Mouse (Mus musculus): ENCODE results near the gene Pcbp4. TPM values are rescaled to one million over a fixed set of nuclear protein-coding genes. Genes with fewer than 3 reads are reported as not detected.

The Pcbp4 gene
- total RNA-seq, 2 experiments from 2014 or later, result 161 to 166 TPM

Other genes with a start within 250 kb of the Pcbp4 start
- gene Tlr9, start 230.7 kb upstream of the Pcbp4 start, total RNA-seq (2021), result 1 to 10 TPM; 1.1 to 1.2 TPM
- gene Alas1, start 204.6 kb upstream of the Pcbp4 start, total RNA-seq (2021), result 100 to 1,000 TPM; 135 to 144 TPM
- 10 to 100 TPM; 17.2 to 18.9 TPM for gene Poc1a, start 172.2 kb upstream of the Pcbp4 start, total RNA-seq (2021)
- 100 to 1,000 TPM; 101 to 109 TPM for gene Dusp7, start 84.7 kb upstream of the Pcbp4 start, total RNA-seq (2021)
- 100 to 1,000 TPM; 289 to 302 TPM for gene Rpl29, start 23.8 kb upstream of the Pcbp4 start, total RNA-seq (2021)
- 10 to 100 TPM; 12.9 to 19.1 TPM for gene Acy1, start 15.0 kb upstream of the Pcbp4 start, total RNA-seq (2021)
- gene Abhd14b, start 5.8 kb upstream of the Pcbp4 start, total RNA-seq (2021), result 1 to 10 TPM; 8.3 to 9.7 TPM
- gene Abhd14a, start 5.6 kb upstream of the Pcbp4 start, total RNA-seq (2021), result 10 to 100 TPM; 40.6 to 44.0 TPM
- gene Gpr62, start 12.6 kb downstream of the Pcbp4 start, total RNA-seq (2021), result 1 to 10 TPM; 7.7 to 8.6 TPM
- gene Rrp9, start 22.7 kb downstream of the Pcbp4 start, total RNA-seq (2021), result 10 to 100 TPM; 30.2 to 37.0 TPM
- gene Parp3, start 23.7 kb downstream of the Pcbp4 start, total RNA-seq (2021), result 1 to 10 TPM; 2.9 to 5.3 TPM
- gene Iqcf1, start 46.7 kb downstream of the Pcbp4 start, total RNA-seq (2021), result not detected
- not detected for gene Iqcf5, start 61.3 kb downstream of the Pcbp4 start, total RNA-seq (2021)
- gene Iqcf3, start 108.3 kb downstream of the Pcbp4 start, total RNA-seq (2021), result not detected
- gene Iqcf4, start 117.7 kb downstream of the Pcbp4 start, total RNA-seq (2021), result not detected
- gene Iqcf6, start 173.3 kb downstream of the Pcbp4 start, total RNA-seq (2021), result not detected
- gene Grm2, start 202.8 kb downstream of the Pcbp4 start, total RNA-seq (2021), result 10 to 100 TPM; 54.6 to 56.2 TPM
- 100 to 1,000 TPM in 1 of 2 experiments, 10 to 100 TPM in 1; 96.3 to 106 TPM for gene Tex264, start 232.6 kb downstream of the Pcbp4 start, total RNA-seq (2021)